Mouse (Mus musculus) large intestine, adult 2 months (tissue): ENCODE results near the gene Hhat. TPM values are rescaled to one million over a fixed set of nuclear protein-coding genes. Genes with fewer than 3 reads are reported as not detected.

Experiments used
- DNase-seq: peaks from one replicate; pipeline ENCODE4 v3.0.0-alpha.2; 2012; ENCODE audit warnings: low read depth, low spot score
- WGBS: fragments of 180-500 bp; shearing (Covaris S2); methylation state at CpG from one replicate; pipeline ENCODE4 v1.1.7; 2018; 5-methylcytosine and 5-hydroxymethylcytosine counted together
- polyA plus RNA-seq: library from polyadenylated mRNA; depleted of rRNA; stranded (reverse); fragments of >200 nt; gene quantifications from 2 replicates; pipeline ENCODE4 v1.2.3, GENCODE M21; 2012

Gene Hhat
- polyA plus RNA-seq, 1 experiment, result 1.8 TPM

GRCm38 (mm10) chr1:192587451-192587850 is 183.6 kb downstream of the Hhat start:
- DNase-seq, result no peak
- 81% methylated on average over 9 of the region's 9 CpGs for WGBS

- no peak for DNase-seq
Observed at GRCm38 (mm10) chr1:192585289-192585688, 185.7 kb downstream of the Hhat start.

GRCm38 (mm10) chr1:192582921-192583320 is 188.1 kb downstream of the Hhat start:
- 60% methylated on average over 2 of the region's 2 CpGs for WGBS
- DNase-seq, result no peak

- no peak for DNase-seq
Observed at GRCm38 (mm10) chr1:192564691-192565090, 206.3 kb downstream of the Hhat start.

- DNase-seq, result no peak
- 38% methylated on average over 1 of the region's 1 CpGs for WGBS
Observed at GRCm38 (mm10) chr1:192559341-192559740, 211.7 kb downstream of the Hhat start.

- 76% methylated on average over 5 of the region's 5 CpGs for WGBS
- DNase-seq, result no peak
Observed at GRCm38 (mm10) chr1:192557978-192558594, 212.9 kb downstream of the Hhat start.

GRCm38 (mm10) chr1:192555516-192555915 is 215.5 kb downstream of the Hhat start:
- 80% methylated on average over 4 of the region's 4 CpGs for WGBS
- no peak for DNase-seq

GRCm38 (mm10) chr1:192550561-192550960 is 220.5 kb downstream of the Hhat start:
- WGBS, result 91% methylated on average over 3 of the region's 3 CpGs
- DNase-seq, result no peak

GRCm38 (mm10) chr1:192546843-192547242 is 224.2 kb downstream of the Hhat start:
- 30% methylated on average over 1 of the region's 1 CpGs for WGBS

GRCm38 (mm10) chr1:192544901-192545300 is 226.1 kb downstream of the Hhat start:
- WGBS, result 82% methylated on average over 7 of the region's 7 CpGs
- DNase-seq, result no peak

More at GRCm38 (mm10) chr1:192546843-192547242, 224.2 kb downstream of the Hhat start:
- DNase-seq, result no peak

- 77% methylated on average over 9 of the region's 9 CpGs for WGBS
- DNase-seq, result no peak
Observed at GRCm38 (mm10) chr1:192544091-192544490, 226.9 kb downstream of the Hhat start.

- DNase-seq, result no peak
- WGBS, result 84% methylated on average over 4 of the region's 4 CpGs
Observed at GRCm38 (mm10) chr1:192543686-192544085, 227.3 kb downstream of the Hhat start.

GRCm38 (mm10) chr1:192542093-192542492 is 228.9 kb downstream of the Hhat start:
- WGBS, result 85% methylated on average over 2 of the region's 2 CpGs
- no peak for DNase-seq

GRCm38 (mm10) chr1:192537169-192537568 is 233.9 kb downstream of the Hhat start:
- WGBS, result 69% methylated on average over 7 of the region's 7 CpGs
- DNase-seq, result no peak

GRCm38 (mm10) chr1:192536440-192536839 is 234.6 kb downstream of the Hhat start:
- 49% methylated on average over 1 of the region's 1 CpGs for WGBS
- no peak for DNase-seq

- DNase-seq, result no peak
Observed at GRCm38 (mm10) chr1:192533016-192533415, 238.0 kb downstream of the Hhat start.

GRCm38 (mm10) chr1:192532212-192532611 is 238.8 kb downstream of the Hhat start:
- WGBS, result 48% methylated on average over 2 of the region's 2 CpGs
- DNase-seq, result no peak

- no peak for DNase-seq
- WGBS, result 87% methylated on average over 2 of the region's 2 CpGs
Observed at GRCm38 (mm10) chr1:192531490-192532146, 239.4 kb downstream of the Hhat start.

- 81% methylated on average over 14 of the region's 14 CpGs for WGBS
- no peak for DNase-seq
Observed at GRCm38 (mm10) chr1:192525711-192526350, 245.2 kb downstream of the Hhat start.

GRCm38 (mm10) chr1:192522376-192523178 is 248.4 kb downstream of the Hhat start:
- DNase-seq, result no peak
- WGBS, result 74% methylated on average over 12 of the region's 12 CpGs
